Mouse (Mus musculus): ENCODE results near the gene Ahcyl1.

Gene Ahcyl1

DNA sequence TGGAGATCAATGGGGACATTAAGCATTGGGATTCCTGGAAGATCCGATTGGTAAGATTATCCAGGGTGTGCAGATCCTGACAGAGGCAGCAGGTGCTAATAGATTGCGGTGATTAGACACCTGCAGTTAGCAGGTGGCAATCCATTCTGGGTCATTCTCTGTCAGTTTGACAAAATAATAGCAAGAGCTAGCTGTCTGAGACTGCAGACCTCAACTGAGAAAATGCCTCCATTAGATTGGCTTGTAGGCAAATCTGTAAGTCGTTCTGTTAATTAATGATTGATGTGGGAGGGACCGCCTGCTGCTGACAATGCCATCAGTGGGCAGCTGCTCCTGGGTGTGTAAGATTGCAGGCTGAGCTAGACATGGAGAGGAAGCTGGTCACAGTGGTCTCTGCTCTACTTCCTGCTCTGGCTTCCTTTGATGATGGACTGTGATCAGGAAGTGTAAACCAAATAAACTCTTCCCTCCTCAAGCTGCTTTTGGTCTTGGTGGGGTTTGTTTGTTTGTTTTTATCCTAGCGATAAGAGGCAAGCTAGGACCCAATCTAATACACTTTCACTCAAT, 58.7 kb downstream of the Ahcyl1 start:
- no peak for TF ChIP-seq GATA4 (IDR thresholded peaks at IDR 0.05; ENCODE audit: insufficient replicate concordance, low read length)

DNA sequence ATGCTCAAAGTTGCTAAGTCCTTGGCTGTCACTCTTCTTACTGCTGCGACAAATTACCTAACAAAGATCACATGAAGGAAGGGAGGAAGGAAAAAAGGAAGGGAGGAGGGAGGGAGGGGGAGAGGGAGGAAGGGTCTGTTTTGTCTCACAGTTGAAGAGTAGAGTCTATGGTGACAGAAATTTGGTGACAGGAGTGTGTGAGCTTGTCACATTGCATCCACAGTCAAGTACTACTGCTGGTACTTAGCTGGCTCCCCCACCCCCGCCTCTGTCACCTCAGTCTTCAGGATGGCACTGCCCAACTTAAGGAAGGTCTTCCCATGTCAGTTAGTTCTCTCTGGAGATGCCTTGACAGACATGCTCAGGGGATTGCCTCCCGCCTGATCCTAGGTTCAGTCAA, 60.1 kb downstream of the Ahcyl1 start:
- TF ChIP-seq GATA4 (IDR thresholded peaks at IDR 0.05; ENCODE audit: insufficient replicate concordance, low read length), result no peak

- no peak for TF ChIP-seq GATA4 (IDR thresholded peaks at IDR 0.05; ENCODE audit: insufficient replicate concordance, low read length)
Observed at GRCm38 (mm10) chr3:107635836-107636235, 60.5 kb downstream of the Ahcyl1 start.

GRCm38 (mm10) chr3:107633906-107634305, 62.5 kb downstream of the Ahcyl1 start:
- no peak for TF ChIP-seq GATA4 (IDR thresholded peaks at IDR 0.05; ENCODE audit: insufficient replicate concordance, low read length)

- no peak for TF ChIP-seq GATA4 (IDR thresholded peaks at IDR 0.05; ENCODE audit: insufficient replicate concordance, low read length)
Observed at GRCm38 (mm10) chr3:107632786-107633185, 63.6 kb downstream of the Ahcyl1 start.

- TF ChIP-seq GATA4 (IDR thresholded peaks at IDR 0.05; ENCODE audit: insufficient replicate concordance, low read length), result no peak; the same call in 1 of the 2 replicates
Observed at GRCm38 (mm10) chr3:107631523-107631958, 64.8 kb downstream of the Ahcyl1 start, which contains the start of gene Strip1. Gene Strip1, minus strand, starts transcription at chr3:107631694.

- no peak for TF ChIP-seq GATA4 (IDR thresholded peaks at IDR 0.05; ENCODE audit: insufficient replicate concordance, low read length)
Observed at GRCm38 (mm10) chr3:107630682-107631522, 65.5 kb downstream of the Ahcyl1 start, which contains the start of gene Gm10961. Gene Gm10961, plus strand, starts transcription at chr3:107631322.

- TF ChIP-seq GATA4 (IDR thresholded peaks at IDR 0.05; ENCODE audit: insufficient replicate concordance, low read length), result no peak
Observed at GRCm38 (mm10) chr3:107629411-107629810, 66.9 kb downstream of the Ahcyl1 start.

DNA sequence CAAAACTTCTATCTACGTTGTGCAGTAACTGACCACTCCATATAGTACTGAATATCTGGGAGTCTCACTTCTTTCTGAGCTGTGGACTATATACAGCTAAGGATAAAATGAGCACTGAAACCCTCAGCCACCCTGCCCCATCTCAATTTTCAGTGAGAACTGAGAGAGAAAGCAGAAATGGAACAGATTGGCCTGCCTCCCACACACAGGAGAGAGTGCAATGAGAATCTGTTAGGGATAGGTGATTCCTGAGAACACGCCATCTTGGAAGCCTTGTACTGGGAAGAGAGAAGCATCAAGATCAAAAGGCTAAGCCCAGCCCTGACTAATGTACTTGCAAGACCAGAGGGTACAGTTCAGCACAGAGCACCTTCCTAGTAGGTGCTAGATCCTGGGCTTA, 67.8 kb downstream of the Ahcyl1 start:
- TF ChIP-seq GATA4 (IDR thresholded peaks at IDR 0.05; ENCODE audit: insufficient replicate concordance, low read length), result no peak

- TF ChIP-seq GATA4 (IDR thresholded peaks at IDR 0.05; ENCODE audit: insufficient replicate concordance, low read length), result no peak
Observed at GRCm38 (mm10) chr3:107627641-107628040, 68.7 kb downstream of the Ahcyl1 start.

- TF ChIP-seq GATA4 (IDR thresholded peaks at IDR 0.05; ENCODE audit: insufficient replicate concordance, low read length), result no peak
Observed at GRCm38 (mm10) chr3:107626751-107627150, 69.6 kb downstream of the Ahcyl1 start.

DNA sequence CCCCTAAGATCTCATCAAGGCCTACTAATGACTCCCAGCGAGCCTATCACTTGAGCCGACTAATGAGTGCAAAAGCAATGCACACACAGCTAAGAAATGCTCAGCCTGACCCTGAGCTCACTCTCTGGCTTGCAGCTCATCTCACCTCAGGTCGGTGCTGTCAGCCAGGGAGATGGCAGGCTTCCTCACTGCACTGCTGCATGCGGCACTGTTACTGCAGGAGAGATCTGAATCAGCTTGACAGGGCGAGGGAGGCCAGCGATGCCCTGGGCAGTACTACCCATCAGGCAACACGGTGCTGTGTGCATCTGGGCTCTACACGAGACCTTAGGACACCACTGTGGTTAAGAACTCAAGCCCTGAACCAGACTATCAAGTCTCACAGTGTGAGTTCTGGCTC, 70.8 kb downstream of the Ahcyl1 start:
- TF ChIP-seq GATA4 (IDR thresholded peaks at IDR 0.05; ENCODE audit: insufficient replicate concordance, low read length), result no peak

DNA sequence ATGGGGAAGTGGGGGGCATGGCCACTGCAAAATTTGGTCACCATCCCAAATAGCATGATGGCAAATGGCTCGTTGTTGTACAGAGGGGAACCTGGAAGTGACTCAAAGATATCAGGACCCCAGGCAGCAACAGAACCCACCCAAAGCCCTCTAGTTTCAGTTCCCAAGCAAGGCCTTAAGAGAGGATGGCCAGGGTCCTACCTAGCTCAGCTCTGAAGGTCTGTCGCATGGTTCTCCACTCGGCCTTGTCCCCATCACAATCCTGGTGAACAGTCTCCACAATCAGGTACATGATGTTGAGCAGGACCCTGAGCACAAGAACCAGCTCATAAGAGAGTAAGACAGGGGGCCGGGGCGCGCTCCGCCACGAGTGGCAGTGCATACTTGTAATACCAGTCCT, 71.9 kb downstream of the Ahcyl1 start:
- TF ChIP-seq GATA4 (IDR thresholded peaks at IDR 0.05; ENCODE audit: insufficient replicate concordance, low read length), result no peak

DNA sequence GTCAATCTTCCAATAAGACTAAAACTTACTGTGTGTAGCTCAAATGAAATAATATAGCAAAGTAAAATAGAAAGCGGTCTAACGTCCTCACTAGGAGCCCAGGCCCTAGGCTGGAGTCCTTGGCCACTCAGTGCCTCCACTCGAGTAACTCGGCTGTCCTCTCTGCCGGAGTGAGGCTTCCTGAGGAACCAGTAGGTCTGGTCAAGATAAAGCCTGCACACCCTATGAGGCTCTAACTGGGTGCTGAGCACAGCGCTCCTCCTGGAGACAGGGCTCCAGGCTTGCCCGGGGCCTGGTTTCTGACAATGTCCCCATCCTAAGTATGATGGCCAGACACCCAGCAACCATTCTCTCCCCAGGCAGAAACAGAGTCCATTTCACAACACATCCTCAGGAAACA, 73.8 kb downstream of the Ahcyl1 start:
- TF ChIP-seq GATA4 (IDR thresholded peaks at IDR 0.05; ENCODE audit: insufficient replicate concordance, low read length), result no peak

DNA sequence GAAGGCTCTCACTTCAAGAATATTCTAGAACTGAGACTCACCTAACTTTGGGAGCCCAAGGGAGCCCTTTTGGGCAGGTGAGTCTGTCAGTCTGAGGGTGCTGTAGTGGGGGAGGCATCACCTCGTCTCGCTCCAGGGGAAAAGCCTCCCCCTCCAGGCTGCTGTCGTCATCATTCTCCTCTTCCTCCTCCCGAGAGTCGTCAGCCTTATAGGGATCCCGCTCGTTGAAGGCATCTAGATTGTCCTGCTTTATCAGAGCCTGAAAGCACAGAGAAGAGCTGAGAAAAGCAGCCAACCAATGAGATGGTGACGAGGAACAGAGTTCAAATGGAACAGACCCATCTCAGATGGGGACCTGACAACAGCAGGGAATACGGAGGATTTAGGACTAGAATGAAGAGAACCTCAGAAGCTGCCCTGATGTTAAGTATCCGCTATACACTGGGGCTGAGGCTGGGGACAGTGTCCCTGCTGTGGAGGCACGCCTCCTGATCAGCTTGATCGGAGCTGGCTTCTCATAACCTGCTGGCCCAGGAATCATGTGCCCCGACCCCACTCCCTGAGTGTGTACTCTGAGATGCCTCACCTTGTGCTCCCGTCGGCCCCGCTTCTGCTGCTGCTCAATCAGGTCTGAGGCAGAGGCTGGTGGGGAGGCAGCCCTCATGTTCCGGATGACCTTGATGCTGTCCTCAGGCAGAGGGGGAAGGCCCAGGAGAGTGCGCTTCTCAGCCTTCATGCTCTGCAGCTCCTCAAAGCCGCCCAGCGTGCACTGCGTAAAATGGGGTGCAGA, 74.9 kb downstream of the Ahcyl1 start:
- TF ChIP-seq GATA4 (IDR thresholded peaks at IDR 0.05; ENCODE audit: insufficient replicate concordance, low read length), result no peak

DNA sequence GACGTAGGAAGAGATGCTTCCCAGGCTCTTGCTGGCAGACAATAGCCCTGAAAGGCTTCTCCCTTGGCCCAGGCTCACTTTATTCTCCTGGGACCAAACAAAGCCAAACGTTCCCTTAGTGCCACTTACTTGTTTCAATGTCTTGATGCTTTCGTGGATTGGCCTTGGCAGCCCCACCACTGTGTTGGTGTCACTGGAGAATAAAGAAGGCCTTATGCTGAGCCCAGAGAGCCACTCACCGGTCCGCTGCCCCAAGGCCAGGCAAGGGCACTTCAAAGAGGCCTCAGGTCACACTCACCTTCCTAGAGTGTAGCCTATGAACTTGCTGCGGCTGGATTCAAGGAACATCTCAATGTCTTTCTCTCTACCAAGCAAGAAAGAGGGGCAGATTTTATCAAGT, 76.4 kb downstream of the Ahcyl1 start:
- TF ChIP-seq GATA4 (IDR thresholded peaks at IDR 0.05; ENCODE audit: insufficient replicate concordance, low read length), result no peak
